Mouse (Mus musculus): ENCODE results near the gene Ddx31. TPM values are rescaled to one million over a fixed set of nuclear protein-coding genes. Genes with fewer than 3 reads are reported as not detected.

Ddx31 gene
- 1 to 10 TPM; 4.8 to 5.0 TPM for total RNA-seq (2021)
- long read RNA-seq, experiment 1, transcript Ddx31-201 (20 exons, 3,271 nt): major isoform, 10 of 12 reads
- long read RNA-seq, experiment 1, partial matches to known transcripts: 0 of 12 reads
- long read RNA-seq, experiment 1, other reads (novel, unspliced or antisense): 2 of 12 reads
- long read RNA-seq, experiment 2, transcript Ddx31-201 (20 exons, 3,271 nt): major isoform, 10 of 11 reads
- long read RNA-seq, experiment 2, partial matches to known transcripts: 0 of 11 reads
- long read RNA-seq, experiment 2, other reads (novel, unspliced or antisense): 1 of 11 reads

DNA sequence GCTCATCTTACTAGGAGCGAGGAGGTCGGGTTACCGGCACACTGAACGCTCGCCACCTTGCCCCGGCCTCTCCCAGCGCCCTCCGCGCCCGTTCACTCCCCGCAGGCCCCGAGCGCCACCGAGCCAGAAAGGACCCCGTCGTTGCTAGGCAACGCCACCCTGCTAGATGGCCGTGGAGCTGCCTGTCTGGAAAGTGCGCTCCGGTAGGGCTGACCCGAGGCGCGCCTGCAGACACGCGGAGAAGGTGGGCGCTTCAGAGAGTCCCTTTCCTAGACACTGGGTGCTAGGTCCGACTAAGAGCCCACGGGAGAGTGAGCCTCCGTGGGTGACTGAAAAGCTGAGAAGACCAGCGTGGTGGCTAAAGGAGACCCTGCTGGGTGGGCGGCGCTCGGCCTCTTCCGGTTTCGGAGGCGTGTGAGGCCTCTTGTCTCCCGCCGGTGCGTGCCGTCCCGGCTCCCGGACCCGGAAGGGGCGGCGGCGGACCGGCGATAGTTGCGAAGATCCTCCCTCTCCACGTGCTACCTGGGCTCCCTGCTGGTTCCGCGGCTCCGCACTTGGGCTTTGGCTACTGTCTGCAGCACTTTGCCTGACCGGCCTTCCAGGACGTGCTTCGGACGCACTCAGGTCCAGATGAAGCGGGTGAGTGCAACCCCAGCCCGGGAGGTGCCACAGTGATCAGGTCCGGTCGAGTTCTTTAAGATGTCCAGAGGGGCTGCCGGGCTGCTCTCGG is at the start of gene Ddx31, which contains the start of gene Gtf3c4:
Gene Ddx31 (plus strand): TSS at position 185 of the 730 bp plus-strand sequence.
Gene Gtf3c4 (minus strand): TSS at position 139 of the 730 bp plus-strand sequence.
- Histone ChIP-seq H3K27ac (peak within 1 kb of the TSS; percentile 97), H3K4me3 (peak within 1 kb of the TSS; percentile 96)
- no peak for TF ChIP-seq CTCF (IDR thresholded peaks at IDR 0.05)
- intact Hi-C loops (cut with DNase I): loop anchor here (10.0 kb wide), 1 partner anchor 214 kb away; the partner anchor contains the start of gene Cfap77
- peak; percentile 97 for DNase-seq

DNA sequence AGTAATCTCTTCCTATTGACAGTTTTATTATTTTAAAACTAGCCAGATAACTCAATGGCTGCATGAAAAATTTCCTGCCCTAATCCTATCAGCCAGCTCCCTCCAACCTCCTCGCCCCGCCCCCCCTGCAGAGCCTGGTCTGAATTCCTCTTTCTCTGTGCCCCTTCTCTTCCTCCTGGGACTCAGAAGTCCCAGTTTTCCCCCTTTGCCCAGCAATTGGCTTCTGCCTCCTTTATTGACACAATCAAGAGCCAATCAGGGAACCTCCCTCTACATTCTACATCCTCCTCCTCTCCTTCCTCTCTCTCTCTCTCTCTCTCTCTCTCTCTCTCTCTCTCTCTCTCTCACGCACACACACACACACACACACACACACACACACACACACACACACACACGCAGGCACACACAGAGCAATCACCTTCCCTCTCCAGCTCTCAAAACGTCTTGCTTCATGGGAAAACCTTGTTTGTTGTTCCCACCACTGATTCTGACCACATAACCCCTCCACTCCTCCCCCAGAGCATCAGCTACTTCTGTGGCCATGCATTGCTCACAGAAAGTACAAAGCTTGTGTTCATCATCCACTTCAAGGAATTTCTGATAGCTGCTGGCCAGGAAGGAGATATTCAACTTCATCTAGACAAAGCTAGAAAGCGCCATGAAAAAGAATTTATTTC is 47.1 kb upstream of the Ddx31 start:
- no peak for TF ChIP-seq CTCF (IDR thresholded peaks at IDR 0.05)
- DNase-seq: peak; percentile 40
- no peak overlapping the region for H3K27ac ChIP-seq
- peak overlapping the region; percentile 45 for H3K4me3 ChIP-seq
- intact Hi-C loops (cut with DNase I): no loop called here

DNA sequence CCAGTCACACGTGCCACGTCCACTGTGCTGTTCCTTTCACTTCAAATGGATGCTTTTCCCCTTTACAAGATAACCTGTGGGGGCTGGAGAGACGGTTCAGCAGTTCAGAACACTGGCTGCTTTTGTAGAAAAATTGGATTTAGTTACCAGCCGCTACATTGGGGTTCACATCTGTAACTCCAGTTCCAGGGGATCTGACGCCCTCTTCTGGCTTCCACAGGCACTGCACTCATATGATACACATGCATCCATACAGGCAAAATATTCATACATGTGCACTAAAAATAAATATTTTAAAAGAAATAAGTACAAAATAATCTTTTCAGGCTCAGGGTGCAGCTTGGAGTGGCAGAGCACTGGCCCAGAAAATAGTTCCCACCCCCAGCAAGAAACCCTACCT is 45.6 kb upstream of the Ddx31 start:
- Histone ChIP-seq H3K27ac (no peak overlapping the region), H3K4me3 (no peak overlapping the region)
- intact Hi-C loops (cut with DNase I): no loop called here
- peak; percentile 9; the same call in 1 of the 2 replicates for TF ChIP-seq CTCF (IDR thresholded peaks at IDR 0.05)
- no peak for DNase-seq

DNA sequence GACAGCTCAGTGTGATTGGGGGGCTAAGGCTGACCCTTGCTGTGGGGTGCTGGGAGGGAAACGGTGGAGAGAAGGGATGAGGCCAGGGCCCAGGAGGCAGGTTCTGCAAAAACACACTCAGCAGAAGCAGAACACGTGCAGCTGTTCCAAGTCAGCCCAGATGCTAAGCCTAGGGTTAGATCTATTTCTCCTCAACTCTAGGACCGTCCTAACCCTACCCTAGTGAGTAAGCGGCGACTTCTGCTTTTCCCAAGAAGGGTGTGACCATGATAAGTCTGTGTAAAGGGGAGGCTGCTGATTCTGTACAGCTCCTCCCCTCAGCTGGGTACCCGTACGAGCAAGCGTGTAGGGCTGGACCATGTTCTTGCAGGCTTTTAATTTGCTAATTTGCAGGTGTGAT is 43.9 kb upstream of the Ddx31 start:
- no peak overlapping the region for H3K27ac ChIP-seq
- DNase-seq: no peak
- no peak overlapping the region for H3K4me3 ChIP-seq
- no peak for TF ChIP-seq CTCF (IDR thresholded peaks at IDR 0.05)
- intact Hi-C loops (cut with DNase I): no loop called here

DNA sequence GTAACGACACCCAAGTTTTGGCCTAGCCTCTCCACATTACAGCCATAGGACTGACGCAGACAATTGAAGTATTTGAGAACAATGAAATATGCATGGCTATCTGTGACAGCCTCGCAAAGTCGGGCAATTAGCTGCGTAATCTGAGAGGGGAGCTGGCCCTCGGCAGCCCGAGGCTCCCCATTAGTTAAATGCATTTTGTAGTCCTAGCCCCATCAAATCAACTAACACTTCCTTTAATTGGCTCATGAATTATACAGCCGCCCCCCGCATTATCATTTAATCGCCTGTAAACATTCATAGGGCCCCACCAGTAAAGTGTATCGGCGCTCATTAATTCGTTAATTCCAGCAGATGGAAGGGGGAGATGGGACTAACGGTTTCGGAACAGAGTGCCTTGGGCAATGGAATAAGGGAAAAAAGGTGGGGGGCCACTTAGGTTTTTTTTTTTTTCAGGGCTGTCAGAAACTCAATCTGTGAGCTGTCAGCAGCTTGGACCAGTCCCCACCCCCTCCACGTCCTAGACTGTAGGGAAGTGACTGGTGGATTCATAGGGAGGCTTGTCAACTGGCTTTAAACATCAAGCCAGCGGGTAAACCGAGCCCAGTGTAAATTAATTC is 42.6 kb upstream of the Ddx31 start:
- Histone ChIP-seq H3K27ac (no peak overlapping the region), H3K4me3 (no peak overlapping the region)
- no peak for DNase-seq
- no peak for TF ChIP-seq CTCF (IDR thresholded peaks at IDR 0.05)
- intact Hi-C loops (cut with DNase I): no loop called here

DNA sequence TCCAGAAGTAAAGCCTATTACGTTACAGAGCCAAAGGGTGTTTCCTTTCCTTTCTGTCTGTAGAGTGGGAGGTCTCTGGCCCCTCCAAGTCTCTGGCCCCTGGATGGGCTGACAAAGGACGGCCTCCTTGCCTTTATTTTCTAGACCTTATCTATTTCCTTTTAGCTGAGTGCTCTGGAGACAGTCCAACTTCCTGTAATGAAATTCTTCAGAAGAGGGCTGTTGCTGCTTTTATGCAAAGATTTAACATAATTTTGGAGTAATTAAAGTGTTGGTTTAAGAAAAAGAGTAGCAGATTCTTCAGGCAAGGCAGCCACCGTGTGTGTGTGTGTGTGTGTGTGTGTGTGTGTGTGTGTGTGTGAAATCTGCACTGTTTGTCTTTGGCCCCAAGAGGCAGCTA is 41.8 kb upstream of the Ddx31 start:
- no peak overlapping the region for H3K27ac ChIP-seq
- intact Hi-C loops (cut with DNase I): no loop called here
- no peak overlapping the region for H3K4me3 ChIP-seq
- DNase-seq: no peak
- TF ChIP-seq CTCF (IDR thresholded peaks at IDR 0.05): no peak

DNA sequence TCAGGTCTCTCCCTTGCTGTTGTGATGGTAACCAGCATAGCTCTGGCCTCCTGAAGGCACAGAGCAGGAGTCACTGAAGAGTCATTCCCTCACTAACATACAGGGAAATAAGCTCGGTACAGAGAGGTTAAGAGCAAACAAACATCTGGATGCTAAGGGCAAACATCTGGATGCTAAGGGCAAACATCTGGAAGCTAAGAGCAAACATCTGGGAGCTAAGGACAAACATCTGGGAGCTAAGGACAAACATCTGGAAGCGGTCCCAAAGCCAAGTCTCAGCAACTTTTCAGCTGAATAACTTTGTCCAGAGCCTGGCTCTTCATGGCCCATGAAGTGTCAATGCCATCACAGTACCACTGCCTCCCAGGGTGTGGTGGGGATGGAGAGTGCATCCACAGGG is 40.6 kb upstream of the Ddx31 start:
- H3K27ac ChIP-seq: no peak overlapping the region
- intact Hi-C loops (cut with DNase I): no loop called here
- DNase-seq: no peak

DNA sequence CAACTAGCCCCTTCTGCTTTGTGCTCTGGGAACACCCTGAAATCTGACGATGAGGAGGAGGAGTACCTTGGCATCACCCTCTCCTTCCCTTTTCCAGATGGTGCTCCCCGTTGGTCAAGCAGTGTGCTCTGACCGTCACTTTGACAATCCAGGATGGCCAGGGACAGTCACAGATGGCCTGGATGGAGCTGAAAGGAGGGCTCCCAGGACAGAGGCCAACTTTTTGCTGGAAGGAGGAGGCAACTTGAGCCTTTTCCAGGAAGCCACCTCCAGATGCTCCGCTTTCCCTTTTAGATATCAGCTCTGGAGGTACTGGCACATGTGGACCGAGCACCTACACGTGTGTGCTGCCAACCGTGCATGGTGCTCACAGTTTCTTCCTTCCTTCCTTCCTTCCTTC is 36.8 kb upstream of the Ddx31 start:
- intact Hi-C loops (cut with DNase I): no loop called here
- no peak for TF ChIP-seq CTCF (IDR thresholded peaks at IDR 0.05)
- no peak for DNase-seq
- H3K27ac ChIP-seq: no peak overlapping the region
- H3K4me3 ChIP-seq: no peak overlapping the region

More for the DNA sequence above, 40.6 kb upstream of the Ddx31 start:
- H3K4me3 ChIP-seq: no peak overlapping the region
- TF ChIP-seq CTCF (IDR thresholded peaks at IDR 0.05): no peak

DNA sequence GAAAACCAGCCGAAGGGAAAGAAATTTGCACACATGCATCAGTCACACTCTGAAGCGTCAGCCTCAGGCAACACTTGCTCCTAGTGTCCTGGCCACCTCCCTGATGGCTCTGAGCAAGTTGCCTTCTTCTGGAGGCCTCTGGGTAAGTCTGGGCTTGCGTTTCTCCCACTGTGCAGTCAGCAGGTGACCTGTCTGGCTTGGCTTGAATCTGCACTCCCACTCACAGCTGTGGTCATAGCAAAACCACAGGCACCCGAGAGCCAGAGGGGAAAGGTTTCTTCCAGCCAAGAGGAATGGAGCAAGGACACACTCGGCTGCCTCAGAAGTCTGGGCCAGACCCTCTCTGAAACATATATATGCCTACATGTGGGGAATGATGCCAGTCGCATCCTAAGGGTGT is 31.4 kb upstream of the Ddx31 start:
- Histone ChIP-seq H3K27ac (no peak overlapping the region), H3K4me3 (no peak overlapping the region)
- TF ChIP-seq CTCF (IDR thresholded peaks at IDR 0.05): no peak
- intact Hi-C loops (cut with DNase I): no loop called here
- DNase-seq: no peak

DNA sequence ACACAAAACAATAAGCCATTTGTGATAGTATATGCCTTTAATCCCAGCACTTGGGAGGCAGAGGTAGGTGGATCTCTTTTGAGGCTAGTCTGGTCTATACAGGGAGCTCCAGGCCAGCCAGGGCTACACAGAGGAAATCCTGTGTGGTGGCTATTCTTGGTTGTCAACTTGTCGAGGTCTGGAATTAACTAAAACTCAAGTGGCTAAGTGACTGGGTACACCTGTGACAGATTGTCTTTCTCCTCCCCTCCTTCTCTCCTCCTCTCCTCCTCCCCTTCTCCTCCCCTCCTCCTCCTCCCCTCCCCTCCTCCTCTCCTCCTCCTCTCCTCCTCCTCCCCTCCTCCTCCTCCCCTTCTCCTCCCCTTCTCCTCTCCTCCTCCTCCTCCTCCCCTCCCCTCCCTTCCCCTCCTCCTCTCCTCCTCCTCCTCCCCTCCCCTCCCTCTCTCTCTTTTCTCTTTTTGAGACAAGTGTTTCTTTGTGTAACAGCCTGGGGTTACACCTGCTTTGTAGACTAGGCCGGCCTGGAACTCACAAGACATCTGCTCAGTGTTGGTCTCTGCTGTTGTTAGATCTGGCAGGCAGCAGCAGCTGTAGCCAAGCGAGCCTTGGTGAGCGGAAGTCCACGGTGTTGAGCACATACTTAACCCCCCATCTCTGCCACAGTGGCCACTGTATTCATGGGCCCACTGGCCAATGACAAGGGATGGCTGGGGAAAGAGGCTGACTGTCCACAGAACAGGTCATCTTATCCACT is 29.8 kb upstream of the Ddx31 start:
- no peak for TF ChIP-seq CTCF (IDR thresholded peaks at IDR 0.05)
- no peak overlapping the region for H3K4me3 ChIP-seq

DNA sequence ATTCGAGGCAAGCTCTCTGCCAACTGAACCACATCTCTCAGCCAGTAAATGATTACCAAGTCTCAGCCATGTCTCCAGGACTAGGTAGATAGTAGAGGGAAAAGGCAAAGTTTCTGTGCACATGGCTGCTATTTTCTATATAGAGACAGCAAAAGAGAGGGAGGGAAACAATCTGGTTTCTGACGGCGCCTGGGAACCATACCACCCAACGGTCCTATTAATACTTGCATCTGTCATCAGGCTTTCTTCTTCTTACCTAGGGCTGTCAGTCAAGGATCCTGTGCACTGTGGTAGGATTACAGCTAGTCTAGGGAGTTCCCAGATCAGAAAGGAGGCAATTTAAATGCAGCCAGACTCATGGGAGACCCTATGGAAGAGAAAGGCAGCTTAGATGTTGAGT is 21.3 kb upstream of the Ddx31 start:
- H3K27ac ChIP-seq: no peak overlapping the region
- intact Hi-C loops (cut with DNase I): no loop called here
- H3K4me3 ChIP-seq: no peak overlapping the region
- no peak for TF ChIP-seq CTCF (IDR thresholded peaks at IDR 0.05)
- no peak for DNase-seq

More for the DNA sequence above, 29.8 kb upstream of the Ddx31 start:
- no peak for DNase-seq
- H3K27ac ChIP-seq: no peak overlapping the region
- intact Hi-C loops (cut with DNase I): no loop called here

DNA sequence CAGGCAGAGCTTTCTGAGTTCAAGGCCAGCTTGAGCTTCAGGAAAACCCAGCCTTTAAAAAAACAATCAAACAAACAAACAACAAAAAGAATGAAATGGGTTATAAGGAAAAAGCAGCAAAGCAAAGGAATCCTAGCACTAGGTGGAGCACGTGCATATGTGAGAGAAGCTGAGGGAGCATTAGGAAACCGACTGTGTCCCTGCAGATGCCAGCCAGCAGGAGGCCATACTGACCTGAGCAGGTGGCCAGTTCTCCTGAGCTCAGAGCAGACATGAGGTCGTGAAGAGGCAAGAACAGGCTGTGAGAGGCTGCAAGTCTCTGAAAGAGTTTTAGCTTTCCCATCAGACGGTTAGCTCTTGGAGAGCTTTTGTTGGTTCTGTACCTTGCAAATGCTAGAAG is 10.9 kb upstream of the Ddx31 start:
- TF ChIP-seq CTCF (IDR thresholded peaks at IDR 0.05): peak; percentile 36; the same call in 1 of the 2 replicates
- intact Hi-C loops (cut with DNase I): no loop called here
- no peak for DNase-seq
- no peak overlapping the region for H3K27ac ChIP-seq
- H3K4me3 ChIP-seq: no peak overlapping the region
